Mouse (Mus musculus): ENCODE data around the gene Grid2. TPM values are rescaled to one million over a fixed set of nuclear protein-coding genes. Genes with fewer than 3 reads are reported as not detected.
"Not testable (repeated sequence)": the region's sequence is repeated elsewhere in the genome, so short reads cannot be mapped to it uniquely, and the experiment has no call there.

The Grid2 gene
- polyA plus RNA-seq (2017; shearing (Covaris generic)) = under 1 TPM in 2 of 3 experiments, not detected in 1; 0.11 to 0.16 TPM

DNA sequence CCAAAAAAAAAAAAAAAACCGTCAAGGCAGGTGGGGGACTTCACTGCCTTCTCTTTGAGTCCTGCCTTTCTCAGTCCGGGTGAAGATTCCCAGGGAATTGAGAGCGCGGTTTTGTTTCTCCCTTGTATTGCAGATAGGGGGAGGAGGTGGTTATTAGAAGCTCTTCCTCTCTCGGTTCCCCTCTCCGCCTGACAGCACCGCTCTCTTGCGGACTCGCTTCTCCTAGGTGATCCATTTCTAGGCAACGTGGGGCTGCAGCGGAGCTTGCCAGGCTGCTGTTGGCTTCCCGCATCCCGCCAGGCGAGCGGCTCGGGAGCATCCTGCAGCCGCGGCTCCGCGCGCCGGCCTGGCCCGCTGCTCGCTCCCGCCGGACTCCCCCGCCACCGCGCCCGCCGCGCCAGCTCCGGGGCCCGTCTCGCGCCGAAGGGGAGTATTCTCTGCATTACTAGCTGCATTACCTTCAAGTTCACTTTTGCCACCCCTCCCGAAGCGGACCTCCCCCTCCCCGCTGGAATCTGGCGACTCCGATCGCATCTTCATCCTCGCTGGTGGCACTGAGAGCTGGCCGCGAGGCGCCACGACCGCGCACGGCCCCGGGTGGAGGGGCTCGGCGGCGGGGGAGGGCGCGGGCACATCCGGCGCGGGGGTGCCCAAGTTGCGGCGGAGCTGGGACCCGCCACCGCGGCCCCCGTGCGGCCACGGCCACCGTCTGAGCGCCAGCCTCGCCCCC lies at the start of gene Grid2:
Gene Grid2 (plus strand): TSS at position 51 of the 730 bp plus-strand sequence.
- no peak for ATAC-seq

DNA sequence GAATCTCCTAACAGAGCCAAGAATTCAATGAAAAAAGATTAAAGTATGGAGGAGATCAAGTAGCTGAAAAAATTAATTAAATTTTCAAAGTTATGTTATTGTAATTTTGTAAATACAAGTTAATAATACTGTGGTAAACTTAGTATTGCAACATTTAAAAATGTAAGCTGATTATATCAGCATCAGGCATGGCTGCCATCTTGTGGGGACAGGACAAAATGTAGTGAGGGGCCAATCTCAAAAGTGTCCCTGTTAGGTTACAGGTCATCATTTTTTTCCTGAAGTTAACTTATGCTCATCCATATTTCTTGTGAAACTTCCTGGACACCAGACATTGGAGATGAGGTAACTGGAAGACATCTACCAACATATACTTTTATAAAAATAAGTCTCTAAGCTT lies 4.9 kb upstream of the Grid2 start:
- ATAC-seq = no peak

DNA sequence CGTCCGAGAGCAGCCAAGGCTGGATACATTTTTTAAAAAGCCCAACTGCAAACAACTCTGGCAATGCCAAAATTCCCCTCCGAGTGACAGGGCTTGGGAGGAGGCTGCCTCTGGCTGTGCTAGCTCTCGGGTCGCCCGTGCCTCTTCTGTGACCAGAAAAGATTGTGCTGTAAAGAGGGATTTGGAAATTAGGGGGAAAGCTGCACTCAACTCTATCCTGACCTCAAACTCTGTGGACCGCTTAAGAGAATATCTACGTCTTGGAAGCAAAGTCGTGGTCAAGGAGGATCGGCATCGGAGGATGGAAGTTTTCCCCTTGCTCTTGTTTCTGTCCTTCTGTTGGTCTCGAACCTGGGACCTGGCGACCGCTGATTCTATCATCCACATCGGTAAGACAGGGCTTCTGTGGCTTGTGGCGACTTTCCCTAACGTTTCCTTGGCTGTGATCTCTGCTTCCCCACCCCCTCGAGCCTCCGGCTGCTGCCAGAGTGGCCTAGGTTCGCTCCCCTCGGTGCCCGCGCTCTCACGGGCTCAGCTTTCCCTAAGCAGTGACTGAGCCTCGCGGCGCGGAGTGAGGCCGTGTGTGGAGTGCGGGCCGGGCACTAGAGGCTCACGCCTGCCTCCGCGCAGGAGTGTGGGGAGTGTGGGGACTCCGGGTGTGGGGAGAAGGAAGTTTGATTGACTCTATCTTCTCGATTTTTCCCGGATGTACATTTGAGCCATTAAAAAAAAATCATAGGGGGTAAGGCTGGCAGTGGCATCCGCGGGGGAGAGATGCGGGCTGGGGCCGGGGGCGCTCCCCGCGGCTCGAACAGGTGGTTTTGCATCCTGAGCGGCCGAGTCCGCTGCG lies 1.1 kb downstream of the Grid2 start:
- ATAC-seq = no peak

DNA sequence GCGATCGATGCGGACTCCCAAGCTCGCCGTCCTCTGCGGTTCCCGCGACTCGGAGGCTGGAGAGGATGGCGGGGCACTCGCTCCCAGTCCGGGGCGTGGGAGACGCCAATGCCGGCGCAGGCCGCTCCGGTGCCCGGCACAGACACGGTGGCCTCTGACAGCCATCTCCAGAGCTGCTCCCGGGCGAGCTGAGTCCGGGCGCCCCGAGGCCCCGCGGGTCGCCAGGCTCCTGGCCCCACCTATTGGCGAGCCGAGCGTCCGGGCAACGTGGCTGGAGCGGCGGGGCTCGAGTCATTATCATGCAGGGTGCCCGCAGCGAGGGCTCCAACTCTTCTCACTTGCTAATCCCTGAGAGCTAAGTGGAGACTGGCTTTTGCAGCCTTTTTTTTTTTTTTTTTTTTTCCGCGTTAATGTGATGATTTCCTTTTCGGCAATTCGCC lies 1.8 kb downstream of the Grid2 start:
- no peak for ATAC-seq

DNA sequence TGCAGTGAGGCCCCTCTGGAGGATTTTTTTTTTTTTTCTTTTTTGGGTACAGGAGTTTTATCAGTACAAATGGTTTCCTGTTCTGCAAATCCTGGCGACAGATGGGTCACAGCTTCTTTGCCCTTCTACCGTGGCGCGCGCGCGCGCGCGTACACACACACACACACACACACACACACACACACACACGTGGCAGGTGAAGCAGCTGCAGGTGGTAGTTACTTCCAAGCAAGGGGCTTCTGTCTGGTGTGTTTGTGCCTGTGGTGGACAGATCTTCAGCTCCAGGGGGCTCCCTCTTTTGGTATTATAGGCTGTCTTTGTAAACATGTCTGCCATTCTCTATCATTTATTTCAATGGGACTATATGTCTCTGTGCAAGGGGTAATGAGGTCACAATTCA lies 2.2 kb downstream of the Grid2 start:
- no peak for ATAC-seq

DNA sequence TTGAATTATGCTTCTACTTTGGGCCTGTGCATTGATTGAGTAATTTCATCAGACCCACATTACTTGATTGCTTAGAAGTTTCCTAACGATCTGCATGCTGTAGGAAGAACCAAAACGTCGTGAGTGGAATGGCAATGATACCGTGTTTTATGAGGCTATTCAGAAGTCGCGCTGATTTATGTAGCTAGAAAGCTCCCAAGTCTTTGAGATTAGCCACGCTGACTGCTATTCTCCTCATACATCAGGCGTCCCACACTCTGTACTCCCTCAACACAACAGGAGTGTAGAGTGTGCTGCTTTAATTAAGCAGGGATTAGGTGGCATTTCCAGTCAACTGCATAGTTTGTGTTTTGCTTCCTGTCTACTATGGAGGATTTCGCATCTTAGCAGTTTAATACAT lies 4.1 kb downstream of the Grid2 start:
- ATAC-seq = no peak

DNA sequence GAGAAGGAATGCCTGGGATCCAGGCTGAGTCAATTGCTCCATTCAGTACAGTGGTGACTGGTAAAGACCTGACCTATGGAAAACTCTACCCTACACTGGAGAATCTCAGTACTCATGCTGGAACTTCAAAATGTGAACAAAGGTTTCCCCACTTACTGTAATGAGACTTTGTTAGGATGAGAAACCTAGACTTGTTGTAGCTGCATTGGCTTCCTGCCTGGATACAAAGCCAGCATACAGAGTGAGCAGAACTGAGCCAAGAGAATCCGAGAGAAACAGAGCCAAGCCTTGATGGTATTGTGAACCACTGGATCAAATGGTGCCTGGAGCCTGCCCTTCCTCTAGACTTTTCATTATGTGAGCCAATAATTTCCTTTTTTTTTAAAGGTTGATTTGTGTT lies 28.7 kb downstream of the Grid2 start:
- no peak for ATAC-seq

DNA sequence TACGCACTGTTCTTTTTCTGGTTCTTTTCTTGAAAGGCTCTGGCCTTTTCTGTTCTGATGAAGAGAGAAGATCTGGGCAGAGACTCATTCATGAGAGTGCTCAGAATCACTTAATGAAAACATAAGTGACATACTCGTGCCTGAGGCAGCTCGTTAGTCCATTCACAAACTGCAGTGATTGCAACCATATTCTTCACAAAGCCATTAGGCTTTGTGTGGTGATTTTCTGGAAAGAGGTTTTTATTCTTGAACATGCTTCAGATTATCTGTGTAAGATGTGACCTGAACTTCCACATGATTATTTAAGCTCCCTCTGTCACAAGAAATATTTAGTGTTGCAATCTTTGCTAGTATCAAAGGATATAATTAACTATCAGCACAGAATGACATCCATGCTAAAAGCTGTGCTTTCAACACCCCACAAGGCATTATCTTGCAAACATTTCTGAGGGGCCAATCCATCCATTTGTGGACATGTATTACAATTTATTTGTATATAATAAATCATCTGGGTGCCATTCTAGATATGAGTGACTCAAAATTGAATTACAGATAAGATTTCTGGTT lies 86.8 kb downstream of the Grid2 start:
- ATAC-seq = no peak

GRCm38 (mm10) chr6:63347015-63347414 lies 91.3 kb downstream of the Grid2 start:
- ATAC-seq = no peak

DNA sequence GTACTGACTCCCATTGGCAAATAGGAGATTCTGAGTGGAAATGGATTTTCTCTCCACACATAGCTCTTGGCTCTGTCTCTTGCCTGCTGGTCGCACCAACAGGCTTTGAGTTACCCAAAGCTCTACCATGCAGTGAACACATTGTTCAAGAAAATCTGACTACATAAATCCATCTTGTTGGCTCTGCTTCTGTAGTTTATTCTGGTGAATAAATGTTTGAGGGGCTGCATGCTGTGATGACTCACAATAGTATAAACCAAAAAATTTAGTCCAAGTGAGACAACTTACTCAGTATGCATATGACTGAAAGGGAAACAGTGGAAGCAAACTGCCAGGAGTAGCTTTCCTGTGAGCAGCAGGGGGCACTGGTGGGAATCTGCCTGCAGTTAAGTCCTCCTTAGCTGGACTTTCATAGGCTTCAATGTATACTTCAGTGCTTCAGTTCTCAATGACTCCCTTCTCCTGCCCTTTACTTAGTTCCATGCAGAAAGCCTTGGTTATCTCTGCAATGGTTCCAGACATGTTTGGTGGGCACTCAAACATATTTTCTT lies 125.5 kb downstream of the Grid2 start:
- no peak for ATAC-seq

DNA sequence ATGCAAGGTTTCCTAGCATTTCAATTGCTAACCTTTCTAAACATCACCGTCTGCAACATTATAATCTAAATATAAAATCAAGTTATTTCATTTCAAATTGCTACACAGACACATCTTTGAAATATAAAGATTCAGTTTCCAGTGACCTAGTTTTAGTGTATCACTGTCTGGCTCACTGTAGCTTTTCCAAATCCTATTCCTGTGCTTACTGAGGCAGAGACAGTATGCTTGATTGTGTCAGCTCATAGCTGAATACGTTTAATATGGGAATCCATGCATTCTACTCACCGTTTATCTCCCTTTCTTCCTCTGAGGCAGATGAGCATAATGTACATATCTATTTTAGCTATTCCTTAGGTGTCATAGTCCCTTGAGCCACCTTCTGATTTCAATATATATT lies 146.0 kb downstream of the Grid2 start:
- ATAC-seq = no peak

DNA sequence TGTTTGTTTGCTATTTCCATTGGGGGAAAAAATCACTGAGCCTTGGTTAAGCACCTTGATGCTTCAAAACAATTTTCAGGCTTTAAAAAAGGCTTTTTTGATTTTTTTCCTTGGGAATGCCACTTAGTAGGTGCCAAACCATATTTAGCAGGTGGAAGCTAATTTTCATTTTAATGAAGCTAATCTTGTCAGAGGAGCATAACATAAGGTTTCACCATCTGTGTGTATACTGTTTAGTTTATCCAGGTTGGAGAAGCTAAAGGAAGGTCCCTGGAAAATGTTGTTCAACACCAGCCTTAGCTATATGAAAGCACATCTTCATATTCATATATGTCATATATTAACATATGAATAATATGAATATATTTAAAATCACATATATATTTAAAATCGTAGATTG lies 161.9 kb downstream of the Grid2 start:
- ATAC-seq = no peak

DNA sequence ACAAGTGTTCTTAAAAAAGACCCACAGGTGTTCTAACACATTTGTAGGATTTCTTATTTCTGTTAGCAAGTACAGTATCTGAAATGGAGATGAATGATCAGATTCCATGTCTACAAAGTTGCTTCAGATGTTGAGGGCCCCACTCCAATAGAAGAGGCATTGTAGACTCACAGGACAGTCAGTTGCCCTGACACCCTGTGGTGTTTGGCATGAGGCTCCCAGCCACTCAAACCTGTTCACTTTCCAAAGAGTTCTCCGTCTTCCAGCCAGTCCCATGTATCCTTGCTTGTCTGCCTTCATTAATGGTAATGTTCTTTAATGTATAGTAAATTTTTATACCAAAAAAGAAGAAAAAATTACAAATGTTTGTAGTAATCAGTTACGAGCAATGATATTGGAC lies 177.1 kb downstream of the Grid2 start:
- ATAC-seq = no peak

DNA sequence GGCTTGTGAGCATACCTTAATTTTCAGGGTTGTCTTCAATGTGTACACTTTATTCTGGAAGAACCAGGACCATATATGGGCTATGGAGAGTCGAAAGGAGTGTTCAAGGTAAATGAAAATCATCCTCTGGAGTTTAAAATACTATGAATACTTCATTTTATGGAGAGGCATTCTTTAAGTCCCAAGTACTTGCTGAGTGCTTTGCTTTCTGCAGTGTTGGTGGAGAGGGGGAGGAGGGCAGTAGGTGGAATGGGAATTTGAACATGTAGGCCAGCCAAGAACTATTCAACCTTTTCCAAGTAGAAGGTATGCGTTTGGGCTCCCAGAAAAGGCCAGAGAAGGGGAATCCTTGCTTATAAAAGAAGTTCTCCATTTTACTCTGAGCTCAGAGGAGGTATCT lies 192.5 kb downstream of the Grid2 start:
- no peak for ATAC-seq

GRCm38 (mm10) chr6:63482141-63482540 lies 226.5 kb downstream of the Grid2 start:
- no peak for ATAC-seq

- ATAC-seq = no peak
These were observed 259.3 kb downstream of the Grid2 start for GRCm38 (mm10) chr6:63515016-63515415.

- ATAC-seq = no peak
These were observed 260.3 kb downstream of the Grid2 start for GRCm38 (mm10) chr6:63515957-63516356.

DNA sequence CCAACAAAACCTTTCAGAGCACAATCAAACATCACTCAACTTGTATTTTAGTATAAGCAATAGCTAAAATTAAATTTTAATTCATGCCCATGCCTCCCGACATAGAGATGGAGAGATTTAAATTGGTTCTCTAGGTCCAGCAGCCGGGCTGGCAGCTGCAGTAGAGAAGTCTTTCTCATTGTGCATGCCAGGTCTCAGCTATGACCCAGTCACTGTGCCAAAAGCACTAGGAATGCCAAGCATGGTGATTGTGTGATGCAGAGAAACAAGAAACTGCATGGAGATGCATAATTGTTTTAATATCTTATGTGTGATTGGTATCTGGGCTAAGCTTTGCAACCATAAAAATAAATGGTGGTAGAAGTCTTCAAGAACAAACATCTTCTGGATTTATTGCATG lies 276.1 kb downstream of the Grid2 start:
- no peak for ATAC-seq

DNA sequence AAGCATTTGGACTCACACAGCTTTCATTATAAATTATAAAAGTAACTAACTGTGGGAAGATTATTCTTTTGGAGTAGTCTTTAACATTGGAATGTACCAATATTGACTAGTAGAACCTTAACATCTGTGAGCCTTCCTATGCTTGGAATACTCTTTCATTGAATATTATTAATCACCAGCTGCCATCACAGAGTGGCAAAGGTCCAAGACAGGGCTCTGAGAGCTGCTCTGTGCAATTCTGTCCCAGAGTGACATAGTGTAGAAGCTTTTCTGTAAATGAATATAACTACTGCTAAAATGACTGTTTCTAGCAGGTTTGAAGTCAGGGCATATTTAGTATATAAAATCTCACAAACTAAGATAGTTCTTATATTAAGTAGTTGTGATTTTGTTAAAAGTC lies 277.2 kb downstream of the Grid2 start:
- no peak for ATAC-seq

- no peak for ATAC-seq
These were observed 292.1 kb downstream of the Grid2 start for GRCm38 (mm10) chr6:63547741-63548140.

- ATAC-seq = not testable (repeated sequence)
These were observed 313.1 kb downstream of the Grid2 start for GRCm38 (mm10) chr6:63568741-63569140.

DNA sequence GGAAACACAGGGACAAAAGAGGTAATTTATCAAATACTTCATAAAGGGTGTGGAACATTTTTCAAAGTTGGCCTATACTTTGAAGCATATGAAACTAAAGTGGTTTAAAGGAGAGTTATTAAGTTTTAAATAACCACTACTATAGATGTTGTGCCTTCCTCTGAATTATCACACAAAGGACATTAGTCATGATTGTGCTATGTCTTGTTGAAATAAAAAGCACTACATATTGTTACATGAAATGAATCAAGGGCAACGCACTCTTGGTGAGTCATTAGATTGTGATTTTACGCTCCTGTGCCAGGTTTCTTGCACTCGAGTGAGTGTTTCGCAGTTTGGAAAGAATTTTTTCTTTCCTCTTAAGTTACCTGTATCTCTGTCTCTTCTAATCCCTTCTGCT lies 335.0 kb downstream of the Grid2 start:
- no peak for ATAC-seq

DNA sequence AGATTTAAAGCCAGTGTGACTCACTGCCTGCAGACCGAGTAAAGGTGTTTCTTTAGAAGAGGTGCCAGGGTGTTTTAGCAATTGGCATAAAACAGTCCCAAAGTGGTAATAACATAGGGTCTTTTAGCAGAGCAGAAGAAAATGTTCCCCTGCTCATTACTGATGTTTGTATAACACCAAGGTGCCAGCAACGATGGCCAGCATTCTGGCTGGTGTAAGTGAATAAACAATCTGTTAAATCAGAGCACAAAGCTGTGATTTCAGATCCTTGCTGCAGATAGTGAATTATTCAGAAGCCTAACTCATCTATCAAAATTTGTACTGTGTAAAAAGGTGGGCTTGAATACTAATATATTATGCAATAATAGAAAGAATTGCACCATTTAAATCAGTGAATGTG lies 353.9 kb downstream of the Grid2 start:
- no peak for ATAC-seq

Measured in inflammation-experienced regulatory T-cells, adult 6 months (primary cell).